Mouse (Mus musculus) layer of hippocampus, adult 2 months (tissue): ENCODE results near the gene Olfr1512. TPM values are rescaled to one million over a fixed set of nuclear protein-coding genes. Genes with fewer than 3 reads are reported as not detected.
A peak's percentile ranks its signal among the peaks of the same experiment; 100 is the strongest.
"Not testable (repeated sequence)": the region's sequence is repeated elsewhere in the genome, so short reads cannot be mapped to it uniquely, and the experiment has no call there.

Experiments used
- DNase-seq, 2 experiments: peaks; one replicate each; pipeline ENCODE4 v3.0.0; 2022; ENCODE audit warnings: low spot score in 2 of 2
- H3K27ac ChIP-seq: fragments of 200-600 bp; 2 replicates; pipeline ENCODE4 v1.8.1; 2022
- H3K4me3 ChIP-seq: fragments of 200-600 bp; 2 replicates; pipeline ENCODE4 v1.8.1; 2022; ENCODE audit warnings: mild to moderate bottlenecking
- CTCF ChIP-seq: fragments of 200-600 bp; conservative IDR thresholded peaks from 2 replicates; pipeline ENCODE4 v1.8.1; 2022; ENCODE audit warnings: antibody characterized with exemption, mild to moderate bottlenecking, moderate library complexity
- long read RNA-seq, 2 experiments: library from polyadenylated mRNA; stranded (forward); transcript quantifications; one replicate each; pipeline ENCODE4 v2.0.0; 2021; ENCODE audit warnings: borderline mapping rate in 2 of 2
- total RNA-seq, 2 experiments: library from RNA; stranded (reverse); gene quantifications; 2 replicates each; pipeline ENCODE4 v1.2.3; 2021

The Olfr1512 gene
- total RNA-seq = not detected
- long read RNA-seq, experiment 1 = 0 reads
- long read RNA-seq, experiment 2 = 0 reads

DNA sequence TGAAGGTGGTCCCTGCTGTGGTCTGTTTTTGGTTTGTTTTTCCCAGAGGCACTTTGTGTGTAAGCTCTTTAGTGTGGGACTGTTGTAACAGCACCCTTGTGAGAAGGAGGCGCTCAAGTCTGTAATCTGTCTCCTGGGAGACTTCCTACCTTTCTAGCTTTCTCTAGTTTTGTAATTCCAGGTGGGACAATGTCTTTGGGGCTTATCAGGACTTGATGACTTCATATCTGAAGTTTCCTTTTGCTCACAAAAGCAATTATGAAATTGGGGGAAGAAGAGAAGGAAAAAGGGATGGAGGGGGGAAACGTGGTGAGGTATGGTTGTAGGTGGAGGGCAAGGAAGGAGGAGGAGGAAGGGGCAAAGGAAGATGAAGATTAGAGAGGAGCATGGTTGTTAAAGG is at the start of gene Olfr1512:
Olfr1512 (minus strand) TSS at position 101 of the 400 bp plus-strand sequence.
- H3K4me3 ChIP-seq = no peak within 1 kb of the TSS
- DNase-seq = no peak
- no peak within 1 kb of the TSS for H3K27ac ChIP-seq
- no peak for TF ChIP-seq CTCF

- Histone ChIP-seq H3K27ac (no peak overlapping the region), H3K4me3 (no peak overlapping the region)
- DNase-seq = no peak
- TF ChIP-seq CTCF = no peak
These were observed 48.7 kb upstream of the Olfr1512 start for GRCm38 (mm10) chr14:52427686-52428085.

DNA sequence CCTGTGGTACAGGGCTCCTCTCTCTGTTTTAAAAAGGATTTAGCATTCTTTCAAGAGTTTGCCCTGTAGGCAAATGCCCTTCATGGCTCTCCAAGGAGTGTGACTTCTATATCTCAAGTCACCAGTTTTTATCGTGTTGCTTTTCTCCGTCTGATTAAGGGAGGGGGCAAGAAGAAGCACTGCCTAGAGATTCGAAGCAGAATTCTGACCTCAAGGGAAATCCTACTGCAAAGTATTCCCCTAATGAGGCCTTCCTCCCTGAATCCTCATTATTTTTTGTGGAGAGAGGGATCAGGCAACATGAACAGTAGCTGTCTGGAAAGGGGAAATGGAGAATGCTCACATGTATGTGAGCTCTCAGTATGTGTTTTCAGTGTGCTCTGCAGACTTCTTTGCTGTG is 35.3 kb upstream of the Olfr1512 start, which contains the start of gene Olfr1510:
Olfr1510 (minus strand) TSS at position 101 of the 400 bp plus-strand sequence.
- TF ChIP-seq CTCF = no peak
- H3K27ac ChIP-seq = no peak within 1 kb of the TSS
- DNase-seq = no peak
- no peak within 1 kb of the TSS for H3K4me3 ChIP-seq

DNA sequence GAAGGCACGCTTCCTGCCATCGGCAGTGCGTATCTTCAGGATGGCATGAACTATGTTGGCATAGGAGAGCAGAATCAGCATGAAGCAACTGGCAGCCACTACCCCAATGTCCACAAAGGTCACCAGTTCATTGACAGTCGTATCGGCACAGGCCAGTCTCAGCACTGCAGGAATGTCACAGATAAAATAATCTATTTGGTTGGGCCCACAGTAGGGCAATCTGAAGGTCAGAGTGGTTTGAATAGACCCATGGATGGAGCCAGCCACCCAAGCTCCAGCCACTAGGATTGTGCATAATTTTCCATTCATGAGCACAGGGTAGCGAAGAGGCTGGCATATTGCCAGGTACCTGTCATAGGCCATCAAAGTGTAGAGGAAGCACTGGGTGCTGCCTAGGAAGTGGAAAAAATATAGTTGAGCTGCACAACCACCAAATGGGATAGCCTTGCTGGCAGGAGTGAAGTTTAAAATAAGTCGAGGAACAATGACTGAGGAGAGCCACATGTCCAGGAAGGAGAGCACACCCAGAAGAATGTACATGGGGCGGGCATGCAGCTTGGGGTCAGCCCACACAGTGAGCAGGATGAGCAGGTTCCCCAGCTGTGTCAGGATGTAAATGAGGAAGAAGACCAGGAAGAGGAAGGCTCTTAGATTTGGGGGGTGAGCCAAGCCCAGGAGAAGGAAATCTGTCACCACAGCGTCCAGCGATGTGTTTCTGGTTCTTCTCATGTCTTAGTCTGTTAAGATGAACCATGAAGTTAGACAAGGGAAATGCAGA is 31.4 kb upstream of the Olfr1512 start:
- H3K4me3 ChIP-seq, DNase-seq, H3K27ac ChIP-seq: not testable (repeated sequence)

GRCm38 (mm10) chr14:52397279-52397678 is 18.3 kb upstream of the Olfr1512 start, which contains the start of gene Olfr1511:
Gene Olfr1511, minus strand, starts transcription at chr14:52397379.
- TF ChIP-seq CTCF = no peak
- Histone ChIP-seq H3K27ac (no peak within 1 kb of the TSS), H3K4me3 (no peak within 1 kb of the TSS)
- DNase-seq = no peak

DNA sequence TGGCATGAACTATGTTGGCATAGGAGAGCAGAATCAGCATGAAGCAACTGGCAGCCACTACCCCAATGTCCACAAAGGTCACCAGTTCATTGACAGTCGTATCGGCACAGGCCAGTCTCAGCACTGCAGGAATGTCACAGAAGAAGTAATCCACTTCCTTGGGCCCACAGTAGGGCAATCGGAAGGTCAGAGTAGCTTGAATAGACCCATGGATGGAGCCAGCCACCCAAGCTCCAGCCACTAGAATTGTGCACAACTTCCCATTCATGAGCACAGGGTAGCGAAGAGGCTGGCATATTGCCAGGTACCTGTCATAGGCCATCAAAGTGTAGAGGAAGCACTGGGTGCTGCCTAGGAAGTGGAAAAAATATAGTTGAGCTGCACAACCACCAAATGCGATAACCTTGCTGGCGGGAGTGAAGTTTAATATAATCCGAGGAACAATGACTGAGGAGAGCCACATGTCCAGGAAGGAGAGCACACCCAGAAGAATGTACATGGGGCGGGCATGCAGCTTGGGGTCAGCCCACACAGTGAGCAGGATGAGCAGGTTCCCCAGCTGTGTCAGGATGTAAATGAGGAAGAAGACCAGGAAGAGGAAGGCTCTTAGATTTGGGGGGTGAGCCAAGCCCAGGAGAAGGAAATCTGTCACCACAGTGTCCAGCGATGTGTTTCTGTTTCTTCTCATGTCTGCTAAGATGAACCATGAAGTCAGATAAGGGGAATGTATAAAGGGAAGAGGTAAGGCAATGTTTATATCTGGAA is 11.3 kb upstream of the Olfr1512 start:
- DNase-seq, H3K27ac ChIP-seq: not testable (repeated sequence)

GRCm38 (mm10) chr14:52368741-52369140 is 10.2 kb downstream of the Olfr1512 start:
- Histone ChIP-seq H3K27ac (no peak overlapping the region), H3K4me3 (no peak overlapping the region)
- TF ChIP-seq CTCF = no peak
- DNase-seq = peak in 1 of 2 experiments; percentile 36

More for the DNA sequence above, 11.3 kb upstream of the Olfr1512 start:
- not testable (repeated sequence) for H3K4me3 ChIP-seq

DNA sequence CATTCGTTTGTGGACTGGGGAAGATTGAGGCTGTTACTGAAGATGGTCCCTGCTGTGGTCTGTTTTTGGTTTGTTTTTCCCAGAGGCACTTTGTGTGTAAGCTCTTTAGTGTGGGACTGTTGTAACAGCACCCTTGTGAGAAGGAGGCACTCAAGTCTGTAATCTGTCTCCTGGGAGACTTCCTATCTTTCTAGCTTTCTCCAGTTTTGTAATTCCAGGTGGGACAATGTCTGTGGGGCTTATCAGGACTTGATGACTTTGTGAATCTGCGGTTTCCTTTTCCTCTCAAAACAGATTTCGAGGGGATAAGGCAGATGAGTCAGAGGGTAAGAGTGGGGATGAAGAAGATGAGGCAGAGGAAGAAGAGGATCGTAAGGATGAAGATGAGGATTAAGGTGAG is 22.7 kb downstream of the Olfr1512 start, which contains the start of gene Olfr1513:
Olfr1513 (minus strand) TSS at position 101 of the 400 bp plus-strand sequence.
- DNase-seq = no peak
- Histone ChIP-seq H3K27ac (no peak within 1 kb of the TSS), H3K4me3 (no peak within 1 kb of the TSS)
- no peak for TF ChIP-seq CTCF

GRCm38 (mm10) chr14:52339512-52339852 is 39.5 kb downstream of the Olfr1512 start:
- H3K4me3 ChIP-seq = no peak overlapping the region; the same call in 1 of the 2 replicates
- H3K27ac ChIP-seq = peak overlapping the region; percentile 80; the same call in 1 of the 2 replicates
- no peak for DNase-seq
- no peak for TF ChIP-seq CTCF

DNA sequence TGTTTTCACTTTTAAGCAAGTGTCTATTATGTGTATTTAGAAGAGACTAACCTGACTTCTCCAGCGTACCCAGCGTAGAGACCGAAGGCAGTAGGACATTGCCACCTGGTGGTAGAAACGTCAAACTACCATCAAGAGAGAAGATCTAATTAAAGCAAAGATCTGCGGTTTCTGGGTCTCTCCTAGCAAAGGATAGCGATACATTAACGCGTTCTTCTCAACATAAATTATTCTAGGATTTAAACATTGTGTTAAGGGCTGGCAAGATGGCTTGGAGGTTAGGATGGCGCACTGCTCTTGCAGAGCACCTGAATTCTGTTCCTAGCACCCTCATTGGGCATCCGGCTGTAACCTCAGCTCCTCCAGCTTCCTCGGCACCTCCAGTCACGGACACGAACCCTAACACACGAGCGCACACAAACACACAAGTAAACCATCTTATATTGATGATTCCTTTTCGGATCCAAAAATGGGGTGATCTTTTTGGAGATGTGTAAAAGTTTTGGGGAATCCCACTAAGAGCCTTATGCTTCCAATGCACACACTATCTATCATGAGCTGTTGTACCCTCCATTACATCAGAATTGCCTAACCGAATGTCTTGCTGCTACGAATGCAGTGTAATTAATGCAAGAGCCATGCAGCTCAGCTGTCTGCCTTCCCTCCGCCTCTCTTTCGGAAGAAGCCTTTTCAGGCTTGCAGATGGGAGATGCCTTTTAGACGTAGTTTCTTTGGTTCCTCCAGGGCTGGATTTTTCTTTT is 40.0 kb downstream of the Olfr1512 start:
- TF ChIP-seq CTCF = peak; percentile 89
- Histone ChIP-seq H3K27ac (peak overlapping the region; percentile 80), H3K4me3 (peak overlapping the region; percentile 56)
- DNase-seq = peak; percentile 77 to 83

GRCm38 (mm10) chr14:52332171-52332570 is 46.8 kb downstream of the Olfr1512 start:
- no peak overlapping the region; the same call in 1 of the 2 replicates for H3K27ac ChIP-seq
- no peak for TF ChIP-seq CTCF
- no peak for DNase-seq
- no peak overlapping the region for H3K4me3 ChIP-seq

DNA sequence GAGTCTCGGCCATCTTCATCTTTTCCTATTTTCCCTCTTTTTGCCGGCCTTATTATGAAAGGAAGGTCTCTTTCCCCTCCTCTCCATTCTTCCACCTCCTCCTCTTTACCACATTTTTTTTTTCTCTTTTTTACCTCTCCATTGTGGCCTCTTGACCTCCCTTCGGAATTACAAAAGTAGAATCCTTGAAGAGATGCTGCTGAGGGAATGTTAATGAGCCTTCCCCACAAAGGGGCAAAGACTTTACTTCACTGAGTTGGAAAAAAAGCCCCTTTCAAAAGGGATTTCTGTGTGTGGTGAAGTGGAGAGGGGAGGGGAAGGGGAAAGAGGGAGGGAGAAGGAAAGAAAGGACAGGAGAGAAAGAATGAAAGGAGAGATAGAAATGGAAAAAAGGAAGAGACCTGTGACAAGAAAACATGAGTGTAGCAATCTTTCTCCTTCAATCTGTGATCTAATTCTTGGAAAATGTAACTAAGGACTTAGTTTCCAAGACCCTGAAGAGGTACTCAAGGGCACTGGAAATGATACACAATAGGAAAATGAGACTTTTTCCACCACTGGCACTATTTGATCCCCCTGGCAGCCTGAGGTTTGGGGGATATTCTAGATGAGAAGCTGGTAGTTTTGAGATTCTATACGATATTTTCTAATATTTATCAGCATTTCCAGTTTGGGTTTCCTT is 47.8 kb downstream of the Olfr1512 start:
- DNase-seq = no peak
- no peak for TF ChIP-seq CTCF
- Histone ChIP-seq H3K27ac (peak overlapping the region; percentile 65), H3K4me3 (no peak overlapping the region)
